Mouse (Mus musculus): ENCODE results near the gene Faf1. TPM values are rescaled to one million over a fixed set of nuclear protein-coding genes. Genes with fewer than 3 reads are reported as not detected.

The Faf1 gene
- polyA plus RNA-seq, 1 experiment from 2014 or later = 36.4 TPM

GRCm38 (mm10) chr4:109983281-109984001 is 307.1 kb downstream of the Faf1 start:
- no peaks in the 10 kb centered on the region for H3K36me3 ChIP-seq
- under 1% methylated on average over 49 of the region's 49 CpGs for WGBS

GRCm38 (mm10) chr4:109984011-109984411 is 307.6 kb downstream of the Faf1 start:
- Histone ChIP-seq H3K4me2 (replicated peaks) (peak overlapping the region; percentile 22), H3K4me3 (peak overlapping the region; percentile 9), H3K9me3 (no peaks in the 10 kb centered on the region), H3K36me3 (no peaks in the 10 kb centered on the region), H3K4me1 (peaks cover 22% of the 10 kb centered on the region), H3K9ac (no peak overlapping the region), H3K27ac (no peak overlapping the region), H3K27me3 (peaks cover 89% of the 10 kb centered on the region)
- under 1% methylated on average over 24 of the region's 24 CpGs for WGBS
- ATAC-seq (ENCODE audit: insufficient number of reproducible peaks, insufficient read depth, low FRiP score, low TSS enrichment) = no peak

More at GRCm38 (mm10) chr4:109983281-109984001, 307.1 kb downstream of the Faf1 start:
- Histone ChIP-seq H3K27ac (no peak overlapping the region), H3K27me3 (peaks cover 89% of the 10 kb centered on the region), H3K9ac (peak overlapping the region; percentile 33; the same call in 1 of the 2 replicates), H3K4me2 (replicated peaks) (peak overlapping the region; percentile 22), H3K4me3 (peak overlapping the region; percentile 9), H3K9me3 (no peaks in the 10 kb centered on the region), H3K4me1 (peaks cover 22% of the 10 kb centered on the region)
- ATAC-seq (ENCODE audit: insufficient number of reproducible peaks, insufficient read depth, low FRiP score, low TSS enrichment) = no peak

DNA sequence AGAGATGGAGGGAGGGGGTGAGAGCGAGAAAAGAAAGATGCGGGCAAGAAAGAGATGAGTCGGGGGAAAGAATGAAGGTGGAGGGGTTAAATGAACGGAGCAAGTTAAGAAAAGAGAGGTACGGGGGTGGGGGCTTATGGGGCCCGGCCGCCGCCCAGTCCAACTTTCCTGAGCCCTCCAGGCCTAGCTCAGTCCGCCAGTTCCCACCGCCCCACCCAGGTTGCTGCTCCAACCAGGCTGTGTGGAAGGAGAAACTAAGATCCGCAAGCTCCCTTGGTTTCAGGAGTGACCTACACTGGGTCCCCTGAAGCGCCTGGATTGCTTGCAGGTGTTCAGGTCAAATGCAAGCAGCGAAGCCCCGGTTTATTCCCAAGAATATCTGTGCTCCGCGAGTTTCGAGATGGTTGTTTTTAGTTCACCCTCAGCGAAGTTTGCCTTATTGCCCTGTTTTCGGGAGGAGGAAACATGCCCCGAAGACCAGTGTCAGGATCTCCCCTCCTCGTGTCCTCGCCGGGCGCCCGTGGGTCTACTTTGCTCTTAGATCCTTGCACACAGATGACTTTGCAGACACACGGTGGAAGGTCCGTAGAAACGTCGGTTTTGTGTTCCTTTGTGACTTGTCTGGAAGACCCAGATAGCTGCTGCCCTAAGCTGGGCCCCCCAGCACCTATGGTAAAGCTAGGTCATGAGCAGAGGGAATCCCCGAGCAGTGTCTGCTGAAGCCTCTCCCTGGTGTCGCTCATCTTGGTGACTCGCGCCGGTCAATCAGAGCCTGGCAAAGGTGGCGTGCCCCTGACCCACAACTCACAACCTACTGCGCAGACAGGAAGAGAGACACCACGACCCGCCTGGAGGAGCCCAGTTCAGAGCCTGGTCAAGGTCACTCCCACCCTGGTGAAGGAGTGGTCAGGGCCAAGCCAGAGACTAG is 308.4 kb downstream of the Faf1 start:
- Histone ChIP-seq H3K9me3 (no peaks in the 10 kb centered on the region), H3K4me2 (replicated peaks) (no peak overlapping the region; the same call in 1 of the 2 replicates), H3K27ac (no peak overlapping the region), H3K9ac (no peak overlapping the region), H3K36me3 (no peaks in the 10 kb centered on the region), H3K4me3 (no peak overlapping the region), H3K4me1 (peaks cover 21% of the 10 kb centered on the region), H3K27me3 (peaks cover 93% of the 10 kb centered on the region)
- WGBS = 1% methylated on average over 38 of the region's 38 CpGs
- no peak for ATAC-seq (ENCODE audit: insufficient number of reproducible peaks, insufficient read depth, low FRiP score, low TSS enrichment)

DNA sequence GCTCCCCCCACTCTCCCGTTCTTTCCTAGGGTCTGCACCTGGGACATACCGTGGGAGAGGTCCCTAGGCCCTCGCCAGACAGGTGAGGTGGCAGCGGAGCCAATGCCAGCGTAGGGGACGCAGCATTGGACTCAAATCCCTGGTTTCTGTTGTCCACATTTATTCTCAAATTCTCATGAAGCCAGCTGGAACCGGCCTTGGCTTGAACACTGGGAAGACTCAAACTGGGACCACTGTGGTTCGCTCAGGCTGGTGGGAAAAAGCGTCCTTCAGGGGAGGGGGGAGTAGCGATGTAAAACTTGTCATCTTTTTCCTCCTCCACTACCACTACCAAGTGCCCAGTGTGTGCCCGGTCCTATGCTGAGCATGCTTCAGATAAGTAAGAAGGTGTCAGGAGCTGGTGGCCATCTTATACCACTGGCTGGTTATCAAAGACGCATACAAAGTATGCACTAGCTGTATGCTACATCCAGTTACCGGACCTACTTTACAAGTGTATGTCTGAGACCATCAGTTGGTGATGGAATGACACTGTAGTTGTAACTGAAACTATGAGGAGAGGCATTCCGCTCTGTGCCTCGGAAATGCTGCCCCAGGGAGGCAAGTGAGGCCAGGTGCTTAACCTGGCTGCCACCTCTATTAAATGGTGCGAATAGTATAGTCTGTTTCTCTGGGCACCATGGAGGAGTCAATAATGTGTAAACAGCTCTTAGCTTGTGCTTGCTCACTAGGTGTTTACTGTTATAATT is 309.2 kb downstream of the Faf1 start:
- Histone ChIP-seq H3K27ac (no peak overlapping the region), H3K36me3 (no peaks in the 10 kb centered on the region), H3K27me3 (peaks cover 91% of the 10 kb centered on the region), H3K9me3 (no peaks in the 10 kb centered on the region), H3K4me2 (replicated peaks) (no peak overlapping the region), H3K9ac (no peak overlapping the region), H3K4me1 (peaks cover 16% of the 10 kb centered on the region; the same call in 1 of the 2 replicates), H3K4me3 (no peak overlapping the region)
- 5% methylated on average over 16 of the region's 16 CpGs for WGBS
- ATAC-seq (ENCODE audit: insufficient number of reproducible peaks, insufficient read depth, low FRiP score, low TSS enrichment) = no peak

- WGBS = 3% methylated on average over 9 of the region's 9 CpGs
- Histone ChIP-seq H3K36me3 (no peaks in the 10 kb centered on the region), H3K4me3 (no peak overlapping the region), H3K9me3 (no peaks in the 10 kb centered on the region), H3K9ac (no peak overlapping the region), H3K4me2 (replicated peaks) (no peak overlapping the region), H3K27me3 (peaks cover 90% of the 10 kb centered on the region), H3K4me1 (peaks cover 16% of the 10 kb centered on the region; the same call in 1 of the 2 replicates), H3K27ac (no peak overlapping the region)
- no peak for ATAC-seq (ENCODE audit: insufficient number of reproducible peaks, insufficient read depth, low FRiP score, low TSS enrichment)
Measured at GRCm38 (mm10) chr4:109986301-109986700, 309.9 kb downstream of the Faf1 start.

DNA sequence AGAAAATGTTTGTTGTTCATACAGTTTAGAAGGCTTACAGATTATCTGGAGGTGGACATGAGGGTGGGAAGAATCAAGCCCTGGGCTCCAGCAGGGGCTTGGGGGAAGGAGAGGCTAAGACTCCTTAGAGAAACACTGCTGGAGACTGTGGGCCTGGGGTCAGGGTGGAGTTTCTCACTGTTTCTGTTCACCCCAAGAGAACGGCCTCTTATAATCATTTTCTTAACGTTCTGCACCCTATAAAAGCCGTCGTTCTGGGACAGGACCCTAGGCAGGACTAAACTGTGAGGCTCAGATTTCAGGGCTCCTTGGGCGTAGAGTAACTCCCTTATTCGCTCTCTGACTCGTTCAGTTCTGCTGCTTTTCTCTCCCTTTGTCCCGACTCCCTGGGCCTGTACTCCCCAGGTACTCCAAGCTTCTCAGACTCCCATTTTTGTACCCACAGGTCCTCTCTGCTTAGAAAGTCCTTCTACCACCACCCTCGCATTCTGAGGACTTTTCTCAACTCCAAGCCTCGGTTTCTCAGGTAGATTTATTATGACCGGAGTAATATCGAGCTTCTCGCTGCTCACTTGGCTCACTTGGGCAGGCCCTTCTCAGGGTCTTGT is 310.5 kb downstream of the Faf1 start:
- Histone ChIP-seq H3K27ac (no peak overlapping the region), H3K9me3 (no peaks in the 10 kb centered on the region), H3K4me2 (replicated peaks) (no peak overlapping the region), H3K27me3 (peaks cover 85% of the 10 kb centered on the region), H3K4me1 (peaks cover 16% of the 10 kb centered on the region; the same call in 1 of the 2 replicates), H3K4me3 (no peak overlapping the region), H3K9ac (no peak overlapping the region), H3K36me3 (no peaks in the 10 kb centered on the region)
- WGBS = 2% methylated on average over 13 of the region's 13 CpGs
- no peak for ATAC-seq (ENCODE audit: insufficient number of reproducible peaks, insufficient read depth, low FRiP score, low TSS enrichment)

DNA sequence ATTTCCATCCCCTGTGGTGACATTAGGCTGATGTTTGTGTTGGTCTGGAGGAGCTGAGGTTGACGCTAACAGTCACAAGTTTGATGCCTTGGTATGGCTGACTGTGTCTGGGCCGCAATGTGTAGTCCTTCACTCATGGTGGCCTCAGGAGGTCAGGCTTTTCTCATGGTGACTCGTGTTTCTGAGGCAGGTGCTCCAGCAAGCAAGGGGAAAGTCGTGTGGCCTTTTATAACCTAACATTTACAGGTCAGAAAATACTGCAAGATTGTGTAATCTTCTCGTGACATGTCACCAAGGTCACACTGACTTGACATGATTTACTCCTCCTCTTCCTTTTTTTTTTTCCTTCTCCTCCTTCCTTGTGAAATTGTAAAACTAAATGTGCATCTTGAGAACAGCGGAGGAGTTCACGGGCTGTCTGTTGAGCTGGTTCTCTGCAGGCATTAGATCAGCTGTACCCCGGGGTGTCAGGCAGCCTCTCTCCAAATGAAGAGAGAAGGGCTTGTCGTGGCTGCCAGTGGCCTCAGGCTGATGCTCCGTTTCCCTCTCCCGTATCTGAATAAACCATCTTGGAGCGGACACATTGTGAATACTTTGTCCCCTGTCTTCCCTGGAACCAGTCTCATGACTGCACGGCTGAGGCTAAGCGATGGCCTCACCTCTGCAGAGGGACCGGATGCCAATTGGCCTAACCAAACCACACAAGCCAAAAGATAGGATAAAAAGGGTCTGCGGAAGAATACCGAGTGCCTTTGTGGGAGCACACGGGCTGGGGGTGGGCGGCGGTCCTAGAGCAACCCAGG is 311.4 kb downstream of the Faf1 start:
- no peaks in the 10 kb centered on the region for H3K9me3 ChIP-seq
- no peak overlapping the region for H3K4me2 ChIP-seq (replicated peaks)
- WGBS = 2% methylated on average over 18 of the region's 20 CpGs
- H3K27me3 ChIP-seq = peaks cover 85% of the 10 kb centered on the region
- no peak overlapping the region for H3K9ac ChIP-seq
- peaks cover 8% of the 10 kb centered on the region; the same call in 1 of the 2 replicates for H3K4me1 ChIP-seq
- H3K4me3 ChIP-seq = no peak overlapping the region
- H3K27ac ChIP-seq = no peak overlapping the region
- no peaks in the 10 kb centered on the region for H3K36me3 ChIP-seq
- no peak for ATAC-seq (ENCODE audit: insufficient number of reproducible peaks, insufficient read depth, low FRiP score, low TSS enrichment)

GRCm38 (mm10) chr4:109988411-109988810 is 312.0 kb downstream of the Faf1 start:
- Histone ChIP-seq H3K4me1 (peaks cover 7% of the 10 kb centered on the region; the same call in 1 of the 2 replicates), H3K9me3 (no peaks in the 10 kb centered on the region), H3K36me3 (no peaks in the 10 kb centered on the region), H3K27ac (no peak overlapping the region), H3K4me2 (replicated peaks) (no peak overlapping the region), H3K4me3 (no peak overlapping the region), H3K27me3 (peaks cover 82% of the 10 kb centered on the region), H3K9ac (no peak overlapping the region)
- 9% methylated on average over 5 of the region's 5 CpGs for WGBS
- no peak for ATAC-seq (ENCODE audit: insufficient number of reproducible peaks, insufficient read depth, low FRiP score, low TSS enrichment)

- Histone ChIP-seq H3K27ac (no peak overlapping the region), H3K36me3 (no peaks in the 10 kb centered on the region), H3K9ac (no peak overlapping the region), H3K4me1 (no peaks in the 10 kb centered on the region), H3K9me3 (no peaks in the 10 kb centered on the region), H3K4me2 (replicated peaks) (no peak overlapping the region), H3K27me3 (peaks cover 80% of the 10 kb centered on the region), H3K4me3 (no peak overlapping the region)
- WGBS = 36% methylated on average over 6 of the region's 6 CpGs
- ATAC-seq (ENCODE audit: insufficient number of reproducible peaks, insufficient read depth, low FRiP score, low TSS enrichment) = no peak
Measured at GRCm38 (mm10) chr4:109989213-109989612, 312.8 kb downstream of the Faf1 start.

- ATAC-seq (ENCODE audit: insufficient number of reproducible peaks, insufficient read depth, low FRiP score, low TSS enrichment) = no peak
- no peaks in the 10 kb centered on the region for H3K9me3 ChIP-seq
- no peak overlapping the region for H3K27ac ChIP-seq
- no peaks in the 10 kb centered on the region for H3K4me1 ChIP-seq
- WGBS = 80% methylated on average over 1 of the region's 1 CpGs
- no peak overlapping the region for H3K9ac ChIP-seq
- H3K4me2 ChIP-seq (replicated peaks) = no peak overlapping the region
- no peaks in the 10 kb centered on the region for H3K36me3 ChIP-seq
- H3K4me3 ChIP-seq = no peak overlapping the region
- H3K27me3 ChIP-seq = no peaks in the 10 kb centered on the region
Measured at GRCm38 (mm10) chr4:110006044-110006443, 329.7 kb downstream of the Faf1 start.

All from embryonic facial prominence, embryonic 12.5 days (tissue).